Mouse (Mus musculus): ENCODE data around the gene Nuak1. TPM values are rescaled to one million over a fixed set of nuclear protein-coding genes. Genes with fewer than 3 reads are reported as not detected.

The Nuak1 gene
- polyA plus RNA-seq, 1 experiment from 2014 or later, result 3.6 TPM

DNA sequence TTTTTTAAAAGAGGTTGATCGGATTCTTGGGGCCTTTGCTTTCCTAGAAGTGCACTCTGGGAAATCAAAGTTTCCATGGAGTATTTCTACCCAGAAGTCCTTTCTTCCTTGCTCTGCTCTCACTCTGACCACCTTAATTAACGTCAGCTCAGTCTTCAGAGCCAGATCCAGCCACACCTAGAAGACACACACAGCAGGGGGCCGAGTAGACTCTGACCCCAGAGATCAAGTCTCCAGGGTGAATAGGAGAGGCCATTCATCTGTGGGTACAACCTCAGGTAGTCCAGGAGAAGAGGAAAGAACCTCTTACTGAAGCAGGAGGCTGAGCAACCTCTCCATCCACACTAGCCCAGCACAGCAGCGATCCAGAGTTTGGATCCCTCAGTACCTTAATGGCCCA lies 11.5 kb upstream of the Nuak1 start:
- Histone ChIP-seq H3K4me1 (ENCODE audit: insufficient read depth, low read length) (peaks cover 19% of the 10 kb centered on the region; the same call in 1 of the 2 replicates), H3K4me3 (ENCODE audit: low read length) (no peak overlapping the region), H3K4me2 (replicated peaks; ENCODE audit: low read depth, low read length) (no peak overlapping the region), H3K27me3 (ENCODE audit: insufficient read depth, low read length) (no peaks in the 10 kb centered on the region), H3K9me3 (ENCODE audit: low read length) (no peaks in the 10 kb centered on the region), H3K9ac (replicated peaks; ENCODE audit: low read length) (no peak overlapping the region), H3K36me3 (ENCODE audit: insufficient read depth, low read length) (no peaks in the 10 kb centered on the region), H3K27ac (ENCODE audit: low read length) (no peak overlapping the region)
- WGBS, result 67% methylated on average over 4 of the region's 4 CpGs
- no peak for ATAC-seq (ENCODE audit: low FRiP score, low TSS enrichment)

DNA sequence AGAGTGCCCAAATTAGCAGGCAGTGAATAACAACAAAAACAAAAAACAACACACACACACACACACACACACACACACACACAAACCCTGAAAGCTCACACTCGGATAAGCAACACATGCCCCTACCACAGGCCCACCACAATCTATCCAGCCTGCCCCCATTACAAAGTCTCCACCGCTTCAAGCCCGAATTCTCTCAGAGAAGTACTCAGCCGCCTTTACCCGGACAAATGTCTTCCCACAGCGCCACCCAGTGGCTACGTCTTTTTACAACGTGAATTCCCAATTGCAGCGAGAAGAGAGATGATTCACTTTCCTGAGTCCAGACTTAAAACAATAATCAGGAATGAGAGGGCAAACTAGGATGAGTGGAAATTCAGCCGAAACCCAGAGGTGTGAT lies 10.3 kb upstream of the Nuak1 start:
- no peaks in the 10 kb centered on the region for H3K36me3 ChIP-seq (ENCODE audit: insufficient read depth, low read length)
- no peak overlapping the region for H3K27ac ChIP-seq (ENCODE audit: low read length)
- no peaks in the 10 kb centered on the region for H3K9me3 ChIP-seq (ENCODE audit: low read length)
- 0 out of 2 replicates have a peak overlapping the region, but pooled peaks have one; percentile 5 for H3K9ac ChIP-seq (replicated peaks; ENCODE audit: low read length)
- ATAC-seq (ENCODE audit: low FRiP score, low TSS enrichment), result 0 out of 2 replicates have a peak, but pooled peaks have one; percentile 74
- WGBS, result 1% methylated on average over 10 of the region's 10 CpGs
- H3K4me1 ChIP-seq (ENCODE audit: insufficient read depth, low read length), result peaks cover 16% of the 10 kb centered on the region; the same call in 1 of the 2 replicates
- H3K4me2 ChIP-seq (replicated peaks; ENCODE audit: low read depth, low read length), result no peak overlapping the region
- no peaks in the 10 kb centered on the region for H3K27me3 ChIP-seq (ENCODE audit: insufficient read depth, low read length)
- no peak overlapping the region for H3K4me3 ChIP-seq (ENCODE audit: low read length)

DNA sequence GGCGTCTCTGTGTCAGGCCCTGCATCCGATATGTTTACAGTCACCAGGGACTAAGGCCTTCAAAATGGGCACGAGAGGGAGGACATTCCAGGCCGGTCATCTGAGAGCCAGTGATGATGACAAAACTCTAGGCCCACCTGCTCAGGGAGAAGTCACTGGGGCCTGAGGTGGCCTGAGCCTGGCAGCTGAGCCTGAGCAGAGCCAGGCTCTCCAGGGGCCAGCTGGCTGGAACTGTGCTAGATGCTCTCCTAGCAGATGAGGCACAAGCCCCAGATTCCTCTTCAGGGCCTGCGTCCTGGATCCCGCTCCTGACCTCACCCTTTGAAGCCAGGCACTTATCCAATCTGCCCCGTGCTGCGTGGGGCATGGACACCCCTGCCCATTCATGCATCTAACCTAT lies 9.3 kb upstream of the Nuak1 start:
- 56% methylated on average over 8 of the region's 8 CpGs for WGBS
- H3K36me3 ChIP-seq (ENCODE audit: insufficient read depth, low read length), result no peaks in the 10 kb centered on the region
- ATAC-seq (ENCODE audit: low FRiP score, low TSS enrichment), result peak; percentile 53
- no peak overlapping the region for H3K4me3 ChIP-seq (ENCODE audit: low read length)
- H3K9me3 ChIP-seq (ENCODE audit: low read length), result no peaks in the 10 kb centered on the region
- peak overlapping the region; percentile 42; the same call in 1 of the 2 replicates for H3K9ac ChIP-seq (replicated peaks; ENCODE audit: low read length)
- peaks cover 16% of the 10 kb centered on the region; the same call in 1 of the 2 replicates for H3K4me1 ChIP-seq (ENCODE audit: insufficient read depth, low read length)
- no peaks in the 10 kb centered on the region for H3K27me3 ChIP-seq (ENCODE audit: insufficient read depth, low read length)
- no peak overlapping the region for H3K4me2 ChIP-seq (replicated peaks; ENCODE audit: low read depth, low read length)
- H3K27ac ChIP-seq (ENCODE audit: low read length), result no peak overlapping the region

DNA sequence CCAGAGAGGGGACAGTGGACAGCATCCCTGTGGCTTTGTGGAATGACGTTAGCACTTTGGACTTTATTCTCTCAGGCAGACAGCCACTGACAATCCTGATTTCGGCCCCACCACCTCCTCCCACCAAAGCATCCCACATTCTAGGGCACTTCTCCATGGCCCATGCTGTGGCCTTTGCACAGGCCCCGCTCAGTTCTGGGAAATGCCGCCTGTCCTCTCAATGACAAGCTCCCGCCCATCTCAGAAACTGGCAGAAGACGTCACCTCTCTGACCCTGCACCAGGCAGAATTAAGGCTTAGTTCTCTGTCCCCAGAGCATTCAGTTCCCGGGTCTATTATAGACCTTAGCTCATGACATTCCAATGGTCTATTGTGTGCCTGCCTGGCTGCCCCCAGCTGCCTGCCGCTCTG lies 7.0 kb upstream of the Nuak1 start:
- H3K36me3 ChIP-seq (ENCODE audit: insufficient read depth, low read length), result no peaks in the 10 kb centered on the region
- 51% methylated on average over 8 of the region's 8 CpGs for WGBS
- H3K4me2 ChIP-seq (replicated peaks; ENCODE audit: low read depth, low read length), result no peak overlapping the region
- no peak overlapping the region for H3K4me3 ChIP-seq (ENCODE audit: low read length)
- H3K9ac ChIP-seq (replicated peaks; ENCODE audit: low read length), result no peak overlapping the region
- H3K27me3 ChIP-seq (ENCODE audit: insufficient read depth, low read length), result no peaks in the 10 kb centered on the region
- no peak overlapping the region for H3K27ac ChIP-seq (ENCODE audit: low read length)
- H3K9me3 ChIP-seq (ENCODE audit: low read length), result no peaks in the 10 kb centered on the region
- ATAC-seq (ENCODE audit: low FRiP score, low TSS enrichment), result 0 out of 2 replicates have a peak, but pooled peaks have one; percentile 21
- peaks cover 21% of the 10 kb centered on the region for H3K4me1 ChIP-seq (ENCODE audit: insufficient read depth, low read length)

DNA sequence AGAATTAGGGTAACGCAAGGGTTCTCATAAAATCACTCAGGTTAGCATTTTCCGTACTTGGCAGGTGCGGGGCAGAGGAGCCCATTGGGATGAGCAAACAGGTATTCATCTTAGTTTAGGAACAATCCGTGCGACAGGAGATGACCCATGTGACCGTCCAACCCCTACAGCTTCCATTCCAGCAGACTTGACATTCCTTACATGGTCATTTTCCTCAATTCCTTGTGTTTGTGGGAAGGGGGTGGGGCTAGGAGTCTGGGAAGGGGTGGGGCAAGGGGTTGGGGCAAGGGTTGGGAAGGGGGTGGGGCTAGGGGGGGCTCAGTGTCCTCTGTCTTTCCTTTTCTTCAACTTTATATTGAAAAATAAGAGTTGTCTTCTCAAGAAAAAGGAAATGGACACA lies 6.3 kb upstream of the Nuak1 start:
- no peak for ATAC-seq (ENCODE audit: low FRiP score, low TSS enrichment)
- Histone ChIP-seq H3K4me2 (replicated peaks; ENCODE audit: low read depth, low read length) (no peak overlapping the region), H3K4me3 (ENCODE audit: low read length) (no peak overlapping the region), H3K9me3 (ENCODE audit: low read length) (no peaks in the 10 kb centered on the region), H3K27ac (ENCODE audit: low read length) (no peak overlapping the region), H3K36me3 (ENCODE audit: insufficient read depth, low read length) (no peaks in the 10 kb centered on the region), H3K27me3 (ENCODE audit: insufficient read depth, low read length) (no peaks in the 10 kb centered on the region), H3K9ac (replicated peaks; ENCODE audit: low read length) (no peak overlapping the region), H3K4me1 (ENCODE audit: insufficient read depth, low read length) (peaks cover 29% of the 10 kb centered on the region)
- WGBS, result 89% methylated on average over 6 of the region's 6 CpGs

DNA sequence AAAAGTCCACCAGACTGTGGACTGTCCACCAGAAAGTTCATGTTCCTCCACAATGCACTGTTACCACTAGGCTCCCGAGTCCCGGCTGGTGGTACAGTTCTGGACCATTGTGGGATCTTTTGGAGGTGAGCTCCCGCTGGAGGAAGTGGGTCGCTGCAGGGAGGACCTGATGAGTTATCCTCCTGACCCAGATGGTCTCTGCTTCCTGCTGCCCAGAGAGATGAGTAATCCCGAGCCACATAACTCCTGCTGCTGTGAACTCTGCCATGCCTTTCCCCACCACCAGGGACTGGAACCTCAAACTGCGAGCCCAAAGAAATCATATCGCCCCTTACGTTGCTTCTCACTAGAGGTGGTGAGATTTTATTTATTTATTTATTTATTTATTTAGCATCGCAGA lies 4.0 kb upstream of the Nuak1 start:
- no peak for ATAC-seq (ENCODE audit: low FRiP score, low TSS enrichment)
- H3K27ac ChIP-seq (ENCODE audit: low read length), result no peak overlapping the region
- no peak overlapping the region for H3K4me3 ChIP-seq (ENCODE audit: low read length)
- no peaks in the 10 kb centered on the region for H3K27me3 ChIP-seq (ENCODE audit: insufficient read depth, low read length)
- H3K9me3 ChIP-seq (ENCODE audit: low read length), result no peaks in the 10 kb centered on the region
- H3K36me3 ChIP-seq (ENCODE audit: insufficient read depth, low read length), result no peaks in the 10 kb centered on the region
- peaks cover 26% of the 10 kb centered on the region for H3K4me1 ChIP-seq (ENCODE audit: insufficient read depth, low read length)
- H3K4me2 ChIP-seq (replicated peaks; ENCODE audit: low read depth, low read length), result no peak overlapping the region
- 75% methylated on average over 9 of the region's 9 CpGs for WGBS
- no peak overlapping the region for H3K9ac ChIP-seq (replicated peaks; ENCODE audit: low read length)

DNA sequence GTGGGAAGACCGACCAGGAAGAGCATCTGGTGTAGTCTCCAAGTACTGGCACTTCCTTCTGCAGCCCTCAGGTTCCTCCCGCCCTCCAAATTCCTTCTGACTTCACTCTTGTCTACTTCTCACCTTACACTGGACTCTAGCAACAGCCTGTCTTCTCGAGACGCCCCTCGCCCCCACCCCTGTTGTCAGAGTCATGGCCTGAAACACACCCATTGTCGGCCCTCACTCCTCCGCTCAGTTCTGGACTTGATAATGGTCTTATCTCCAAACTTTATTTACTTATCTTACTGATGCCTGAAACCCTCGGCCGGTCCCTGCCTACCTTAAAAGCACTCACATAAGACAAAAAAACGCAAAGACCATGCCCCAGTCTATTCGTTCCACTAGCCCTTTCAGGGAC lies 1.4 kb upstream of the Nuak1 start:
- Histone ChIP-seq H3K4me3 (ENCODE audit: low read length) (peak overlapping the region; percentile 74), H3K4me1 (ENCODE audit: insufficient read depth, low read length) (peaks cover 40% of the 10 kb centered on the region), H3K4me2 (replicated peaks; ENCODE audit: low read depth, low read length) (peak overlapping the region; percentile 78), H3K9ac (replicated peaks; ENCODE audit: low read length) (peak overlapping the region; percentile 99), H3K36me3 (ENCODE audit: insufficient read depth, low read length) (no peaks in the 10 kb centered on the region), H3K27me3 (ENCODE audit: insufficient read depth, low read length) (no peaks in the 10 kb centered on the region), H3K27ac (ENCODE audit: low read length) (peak overlapping the region; percentile 98), H3K9me3 (ENCODE audit: low read length) (no peaks in the 10 kb centered on the region)
- ATAC-seq (ENCODE audit: low FRiP score, low TSS enrichment), result 0 out of 2 replicates have a peak, but pooled peaks have one; percentile 11
- WGBS, result 19% methylated on average over 11 of the region's 11 CpGs

DNA sequence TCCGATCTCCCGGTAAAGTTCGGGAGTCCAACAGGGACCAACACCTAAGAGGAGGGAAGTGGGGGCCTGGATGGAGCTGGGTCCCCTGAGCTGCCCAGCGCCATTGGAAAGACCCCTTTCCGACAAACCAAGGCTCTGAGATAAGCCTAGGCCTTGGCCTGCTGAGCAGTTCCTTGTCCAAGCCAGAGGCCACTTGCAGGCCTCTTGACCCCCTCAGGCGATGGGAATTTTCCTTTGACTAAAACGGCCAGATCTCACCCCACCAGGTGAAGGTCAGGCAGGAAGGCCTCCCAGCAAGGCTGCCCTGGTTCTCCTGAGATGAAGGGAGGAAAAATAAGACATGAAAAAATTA lies 1.0 kb upstream of the Nuak1 start:
- Histone ChIP-seq H3K4me2 (replicated peaks; ENCODE audit: low read depth, low read length) (peak overlapping the region; percentile 78), H3K4me3 (ENCODE audit: low read length) (peak overlapping the region; percentile 74), H3K27me3 (ENCODE audit: insufficient read depth, low read length) (no peaks in the 10 kb centered on the region), H3K27ac (ENCODE audit: low read length) (peak overlapping the region; percentile 98), H3K4me1 (ENCODE audit: insufficient read depth, low read length) (peaks cover 40% of the 10 kb centered on the region), H3K36me3 (ENCODE audit: insufficient read depth, low read length) (no peaks in the 10 kb centered on the region), H3K9me3 (ENCODE audit: low read length) (no peaks in the 10 kb centered on the region), H3K9ac (replicated peaks; ENCODE audit: low read length) (peak overlapping the region; percentile 99)
- WGBS, result 2% methylated on average over 7 of the region's 7 CpGs
- no peak for ATAC-seq (ENCODE audit: low FRiP score, low TSS enrichment)

DNA sequence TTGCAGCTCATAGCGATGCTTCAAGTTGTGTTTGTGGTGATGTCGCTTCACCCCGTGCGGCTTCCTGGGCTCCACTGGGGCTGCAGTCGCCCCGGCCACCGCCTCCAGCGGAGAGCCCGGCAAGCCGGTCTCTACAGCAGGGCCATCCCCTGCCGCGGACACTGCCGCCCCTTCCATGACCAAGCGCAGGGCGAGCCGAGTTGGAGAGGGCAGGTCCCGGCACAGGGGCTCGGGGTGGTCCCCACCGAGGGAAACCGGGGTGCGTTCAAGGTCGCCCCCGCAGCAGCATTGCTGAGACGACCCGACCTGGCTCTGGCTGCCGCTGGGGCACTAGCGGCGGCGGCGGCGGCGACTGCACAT lies 236 bp downstream of the Nuak1 start:
- WGBS, result 0% methylated on average over 32 of the region's 32 CpGs
- Histone ChIP-seq H3K4me3 (ENCODE audit: low read length) (peak overlapping the region; percentile 74), H3K4me1 (ENCODE audit: insufficient read depth, low read length) (peaks cover 40% of the 10 kb centered on the region), H3K27me3 (ENCODE audit: insufficient read depth, low read length) (no peaks in the 10 kb centered on the region), H3K27ac (ENCODE audit: low read length) (peak overlapping the region; percentile 98), H3K36me3 (ENCODE audit: insufficient read depth, low read length) (no peaks in the 10 kb centered on the region), H3K4me2 (replicated peaks; ENCODE audit: low read depth, low read length) (peak overlapping the region; percentile 78), H3K9ac (replicated peaks; ENCODE audit: low read length) (peak overlapping the region; percentile 99), H3K9me3 (ENCODE audit: low read length) (no peaks in the 10 kb centered on the region)
- ATAC-seq (ENCODE audit: low FRiP score, low TSS enrichment), result peak; percentile 58

DNA sequence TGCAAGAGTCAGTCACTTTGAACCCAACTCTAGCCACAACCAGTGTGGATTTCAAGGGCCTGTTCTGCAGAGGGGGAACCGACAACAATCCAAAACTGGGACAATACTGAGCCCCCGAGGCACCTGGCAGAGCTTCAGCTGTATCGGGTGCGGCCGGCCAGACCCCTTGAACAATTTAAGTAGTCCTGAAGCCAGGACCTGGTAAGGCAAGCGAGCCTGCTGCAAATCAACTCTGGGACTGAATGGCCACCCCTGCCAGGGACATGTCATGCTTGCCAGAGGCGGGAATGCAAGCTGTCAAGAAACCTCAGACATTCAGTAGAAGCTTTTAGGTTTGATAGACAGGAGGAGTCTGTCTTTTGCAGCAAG lies 1.2 kb downstream of the Nuak1 start:
- H3K4me3 ChIP-seq (ENCODE audit: low read length), result peak overlapping the region; percentile 74
- H3K9me3 ChIP-seq (ENCODE audit: low read length), result no peaks in the 10 kb centered on the region
- 11% methylated on average over 7 of the region's 7 CpGs for WGBS
- H3K4me1 ChIP-seq (ENCODE audit: insufficient read depth, low read length), result peaks cover 40% of the 10 kb centered on the region
- H3K36me3 ChIP-seq (ENCODE audit: insufficient read depth, low read length), result no peaks in the 10 kb centered on the region
- no peak for ATAC-seq (ENCODE audit: low FRiP score, low TSS enrichment)
- no peak overlapping the region for H3K27ac ChIP-seq (ENCODE audit: low read length)
- H3K4me2 ChIP-seq (replicated peaks; ENCODE audit: low read depth, low read length), result peak overlapping the region; percentile 78
- H3K9ac ChIP-seq (replicated peaks; ENCODE audit: low read length), result peak overlapping the region; percentile 99
- H3K27me3 ChIP-seq (ENCODE audit: insufficient read depth, low read length), result no peaks in the 10 kb centered on the region
